Mouse (Mus musculus) 3T3-L1 (cell line): ENCODE measurements at regions not wholly inside any gene's neighbourhood (a gene's known extent, or its start where the extent isn't known, plus 50 kb on each side); places are given as distances from the start of the nearest gene placed in this dataset.
A peak's percentile ranks its signal among the peaks of the same experiment; 100 is the strongest.

Experiments used
- DNase-seq: peaks from one replicate; pipeline ENCODE4 v3.0.0-alpha.2; 2015; ENCODE audit warnings: low read depth, low spot score

DNA sequence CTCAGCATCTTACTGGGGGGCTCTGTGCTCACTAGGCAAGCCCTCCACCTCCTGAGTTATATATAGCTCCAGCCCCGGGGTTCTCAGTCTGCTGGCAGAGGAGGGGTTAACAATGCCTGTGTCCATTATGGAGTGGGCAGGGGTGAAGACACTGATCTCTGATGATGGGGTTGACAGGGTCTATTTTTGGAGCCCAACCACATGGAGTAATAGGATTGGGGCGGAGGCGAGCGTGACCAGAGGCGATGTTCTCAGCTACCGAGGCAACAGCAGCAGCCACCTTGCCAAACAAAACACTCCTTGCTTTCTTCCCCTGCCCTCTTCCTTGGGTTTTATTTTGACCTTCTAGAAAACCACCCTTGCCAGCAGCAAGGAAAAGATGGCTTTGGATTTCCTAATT is 141.1 kb upstream of the Gli2 start:
- DNase-seq, result peak; percentile 58

DNA sequence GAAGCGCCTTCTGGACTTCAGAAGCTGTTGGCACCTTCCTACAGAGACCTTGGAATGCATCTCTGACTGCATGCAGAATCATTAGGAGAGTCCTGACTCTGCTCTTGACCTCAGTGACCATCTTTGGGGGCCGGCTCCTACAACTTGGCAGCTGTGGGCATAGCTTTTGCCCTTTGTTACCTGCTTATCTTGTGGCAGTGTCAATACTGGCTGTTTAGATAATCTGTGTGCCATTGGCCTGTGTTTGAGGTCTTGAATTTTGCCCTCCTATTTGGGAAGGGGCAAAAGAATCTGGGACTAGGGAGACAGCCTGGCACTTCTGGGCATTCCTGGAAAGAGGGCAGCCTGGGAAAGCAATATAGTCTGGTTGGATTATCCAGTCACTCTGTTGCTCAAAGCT is 137.8 kb upstream of the Gli2 start:
- DNase-seq, result no peak

DNA sequence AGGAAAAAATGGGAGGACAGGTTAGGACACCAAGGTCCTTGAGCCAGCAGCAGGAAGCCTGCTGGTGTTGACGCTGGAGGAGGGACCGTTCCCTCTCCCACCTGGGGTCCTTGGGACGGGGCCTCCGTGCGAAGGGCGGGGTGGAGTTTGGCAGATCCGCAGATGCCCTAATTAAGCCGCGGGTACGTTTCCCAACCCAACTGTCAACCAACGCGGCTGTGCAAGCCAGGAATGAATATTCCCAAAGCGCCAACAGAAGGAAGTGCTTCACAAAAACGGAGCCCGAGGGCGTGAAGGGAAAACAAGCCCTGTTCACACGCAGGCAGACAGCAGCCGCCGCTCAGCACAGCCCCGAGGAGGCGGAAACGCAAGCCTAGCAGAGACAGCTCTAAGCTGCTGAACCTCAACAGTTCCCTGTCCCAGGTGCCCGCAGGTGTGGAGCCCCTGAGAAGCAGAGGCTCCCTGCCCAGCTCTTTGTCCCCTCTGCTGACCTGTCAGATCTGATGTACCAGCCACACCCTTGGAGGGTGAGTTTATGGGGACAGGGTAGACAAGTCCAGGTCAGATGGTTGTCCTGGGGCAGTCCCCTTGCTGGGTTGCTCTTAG is 136.1 kb upstream of the Gli2 start:
- no peak for DNase-seq

DNA sequence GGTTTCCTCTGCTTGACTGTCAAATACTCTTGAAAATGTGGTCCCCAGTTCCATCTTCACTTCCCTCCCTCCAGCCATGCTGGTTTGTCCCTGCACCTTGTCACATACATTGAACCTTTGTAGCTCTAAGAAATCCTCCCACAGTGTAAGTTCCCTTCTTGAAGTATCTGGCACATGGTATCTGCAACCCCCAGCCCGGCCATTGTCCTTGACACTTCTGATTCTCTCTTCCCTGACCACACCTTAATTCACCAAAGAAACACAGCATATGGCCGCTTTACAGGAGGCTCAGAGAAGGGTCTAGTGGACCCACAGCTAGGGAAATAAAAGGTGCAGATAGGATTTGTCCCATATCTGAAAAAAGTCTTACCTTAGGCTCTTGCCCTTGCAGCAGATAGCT is 133.9 kb upstream of the Gli2 start:
- DNase-seq, result no peak

DNA sequence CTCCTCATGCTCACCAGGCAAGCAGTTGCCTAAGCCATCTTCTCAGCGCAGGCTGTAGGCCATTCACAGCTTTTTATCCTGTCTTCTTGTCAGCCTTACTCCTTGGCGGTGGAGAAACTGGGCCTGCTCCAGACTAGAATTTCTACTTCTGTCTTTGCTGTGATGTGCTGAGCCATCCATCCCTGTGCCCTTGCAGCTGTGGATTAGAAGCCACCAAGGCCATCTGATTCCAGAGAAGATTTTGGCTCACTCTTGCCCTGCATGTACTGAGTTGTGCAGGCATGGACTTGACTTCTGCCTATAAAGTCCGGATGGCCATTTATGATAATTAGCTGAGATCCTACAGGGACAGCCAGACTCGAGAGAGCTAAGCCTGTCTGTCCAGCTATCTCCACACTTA is 133.4 kb upstream of the Gli2 start:
- no peak for DNase-seq

DNA sequence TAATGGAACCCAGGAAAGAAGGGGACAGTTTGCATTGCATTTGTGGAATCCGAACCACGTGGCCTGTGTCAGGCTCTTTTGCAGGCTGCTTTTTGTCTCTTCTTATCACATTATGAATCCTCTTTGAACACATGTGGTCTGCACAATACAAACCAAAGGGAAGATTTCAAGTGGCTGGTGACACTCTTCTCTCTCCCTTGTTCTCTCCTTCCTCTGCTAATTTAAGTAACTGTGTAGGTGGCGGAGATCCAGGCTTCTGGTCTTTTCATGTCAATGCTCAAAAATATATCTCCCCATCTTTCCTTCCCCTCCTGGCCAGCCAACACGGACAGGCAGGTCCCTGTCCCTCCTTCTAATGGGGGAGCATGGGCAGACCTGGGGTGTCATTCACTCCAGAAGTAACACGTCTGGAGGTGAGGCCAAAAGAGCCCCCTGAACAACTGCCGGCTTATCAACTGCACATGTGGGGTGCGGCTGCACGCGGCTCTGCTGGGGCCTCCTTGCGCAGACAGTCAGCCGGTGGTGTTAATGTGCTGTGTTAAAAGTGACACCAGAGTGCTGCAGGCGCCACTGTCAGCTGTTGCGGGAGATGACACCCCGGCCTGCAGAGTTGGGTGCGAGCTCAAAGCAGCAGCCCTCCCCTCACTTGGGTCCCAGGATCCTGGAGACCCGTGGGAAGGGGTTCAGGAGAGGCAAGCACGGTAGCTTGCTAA is 130.3 kb upstream of the Gli2 start:
- no peak for DNase-seq

DNA sequence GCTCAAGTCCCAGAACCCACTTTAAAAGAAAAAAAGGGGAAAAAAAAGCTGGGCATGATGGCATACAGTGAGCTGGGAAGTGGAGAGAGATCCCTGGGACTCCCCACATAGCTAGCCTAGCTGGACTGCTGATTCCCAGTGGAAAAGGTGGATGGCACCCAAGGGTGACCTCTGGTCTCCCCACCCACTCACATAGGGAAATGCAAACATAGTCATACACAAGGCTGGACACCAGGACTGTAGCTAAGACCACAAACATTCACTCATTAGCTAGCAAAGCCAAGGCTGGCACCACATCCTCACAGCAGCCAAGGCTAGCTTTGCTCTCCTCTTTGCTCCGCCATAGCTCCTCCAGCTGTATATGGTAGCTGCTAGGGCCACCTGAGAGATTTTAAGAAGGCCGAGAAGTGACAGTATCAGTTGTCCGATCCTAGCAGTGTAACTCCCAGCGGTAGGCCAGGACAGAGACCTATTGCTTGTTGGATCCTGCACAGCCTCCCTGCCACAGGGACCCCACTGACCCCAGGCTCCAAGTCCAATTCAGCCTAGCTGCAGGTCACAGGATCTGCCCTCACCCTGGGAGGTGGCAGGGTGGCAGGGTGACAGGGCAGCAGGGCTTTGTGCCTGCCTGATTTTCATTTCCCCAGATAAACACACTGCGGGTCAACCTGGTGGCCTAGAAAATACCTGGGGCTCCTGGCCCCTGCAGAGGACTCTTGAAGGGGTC is 119.8 kb upstream of the Gli2 start:
- DNase-seq, result no peak

DNA sequence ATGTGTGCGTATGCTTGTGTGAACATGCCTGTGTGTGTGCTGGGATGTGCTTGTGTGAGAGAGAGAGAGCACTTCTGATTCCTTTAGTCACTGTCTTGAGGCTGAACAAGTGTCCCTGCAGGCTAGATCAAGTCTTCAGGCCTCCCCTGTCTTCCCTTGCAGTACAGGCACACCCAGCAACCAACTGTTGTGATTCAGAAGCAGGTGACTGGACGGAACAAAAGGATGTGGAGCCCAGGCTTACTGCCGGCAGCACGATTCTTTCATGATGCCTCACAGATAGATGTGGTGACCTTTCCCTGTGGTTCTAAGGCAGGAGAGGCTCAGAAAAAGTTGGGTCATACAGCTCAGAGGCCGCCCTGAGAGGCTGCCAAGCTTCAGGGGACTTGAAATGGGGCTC is 114.0 kb upstream of the Gli2 start:
- peak; percentile 28 for DNase-seq

DNA sequence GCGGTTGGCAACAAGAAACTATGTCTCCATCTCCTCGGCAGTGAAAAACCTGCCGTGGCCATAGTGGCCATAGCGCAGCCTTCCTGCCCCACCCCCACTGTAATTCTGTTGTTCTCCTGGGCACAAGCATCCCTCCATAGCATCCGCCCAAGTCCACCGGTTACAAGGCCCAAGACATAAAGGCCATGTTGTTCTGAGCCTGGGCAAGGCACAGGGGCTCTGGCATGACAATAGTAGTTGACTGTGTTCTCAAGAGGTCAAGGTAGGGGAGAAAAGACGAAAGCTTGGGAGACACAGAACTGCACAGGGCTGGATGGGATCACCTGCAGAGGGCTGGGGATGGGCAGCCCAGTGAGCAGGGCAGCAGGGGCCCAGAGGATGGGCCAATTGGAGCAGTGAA is 112.9 kb upstream of the Gli2 start:
- no peak for DNase-seq

DNA sequence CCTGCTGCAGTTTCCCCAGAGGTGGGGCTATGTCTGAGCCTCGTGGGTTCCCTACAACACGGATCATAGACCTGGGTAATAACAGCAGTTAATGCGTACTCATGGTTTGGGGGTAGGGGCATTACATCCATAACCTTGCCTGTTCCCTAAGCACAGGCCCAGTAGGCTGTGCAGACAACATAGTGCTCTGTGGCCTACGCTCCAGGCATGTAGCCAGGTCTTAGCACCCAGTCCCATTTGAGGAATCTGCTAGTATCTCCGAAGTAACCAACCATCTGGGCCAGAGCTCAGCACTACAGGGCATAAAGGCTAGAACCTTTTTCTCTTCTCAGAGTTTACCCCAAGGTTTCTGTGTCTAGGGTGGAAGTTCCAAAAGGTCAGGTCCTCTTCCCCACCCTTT is 111.4 kb upstream of the Gli2 start:
- DNase-seq, result no peak

DNA sequence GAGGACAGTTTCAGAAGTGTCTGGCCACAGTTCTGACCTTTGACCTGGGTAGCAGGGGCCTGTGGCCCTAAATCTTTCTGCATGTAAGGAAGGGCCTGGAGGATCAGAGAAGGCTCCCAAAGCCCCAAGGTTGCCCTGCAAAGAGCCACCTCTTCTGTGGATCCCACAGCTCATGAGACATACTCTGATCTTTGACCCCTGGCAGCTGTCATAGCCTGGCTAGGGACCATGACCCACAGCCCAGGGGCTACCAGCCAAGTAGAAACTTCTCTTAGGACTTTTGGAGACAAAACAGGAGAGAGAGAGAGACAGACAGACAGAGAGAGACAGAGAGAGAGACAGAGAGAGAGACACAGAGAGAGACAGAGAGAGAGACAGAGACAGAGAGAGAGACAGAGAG is 110.4 kb upstream of the Gli2 start:
- no peak for DNase-seq

DNA sequence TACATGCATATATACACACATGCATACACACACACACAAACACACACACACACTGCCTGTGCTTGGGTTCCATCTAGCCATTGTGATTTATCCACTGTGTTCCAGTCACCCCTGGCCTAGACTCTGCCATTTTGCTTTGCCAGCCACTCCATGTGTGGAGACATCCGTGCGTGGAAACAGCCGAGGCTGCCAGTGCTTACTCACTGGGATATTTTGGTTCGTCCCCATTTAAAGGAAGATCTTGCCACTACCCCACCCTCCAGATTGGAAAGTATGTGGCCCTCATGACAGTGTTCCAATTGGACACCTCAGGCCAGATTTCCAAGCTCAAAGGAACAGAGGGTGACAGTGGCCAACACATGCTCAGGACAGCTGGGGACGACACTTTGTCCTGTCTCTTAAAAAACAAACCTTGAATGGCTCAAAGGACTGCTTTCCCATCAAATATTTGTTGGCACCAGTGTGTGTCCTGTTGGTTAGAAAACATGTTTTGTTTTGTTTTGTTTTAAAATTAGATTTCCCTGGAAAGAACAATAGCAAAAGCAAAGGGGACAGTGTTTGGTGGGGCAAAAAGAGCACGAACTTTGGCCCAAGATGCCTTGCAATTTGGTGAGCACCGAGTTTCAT is 109.8 kb upstream of the Gli2 start:
- DNase-seq, result no peak

DNA sequence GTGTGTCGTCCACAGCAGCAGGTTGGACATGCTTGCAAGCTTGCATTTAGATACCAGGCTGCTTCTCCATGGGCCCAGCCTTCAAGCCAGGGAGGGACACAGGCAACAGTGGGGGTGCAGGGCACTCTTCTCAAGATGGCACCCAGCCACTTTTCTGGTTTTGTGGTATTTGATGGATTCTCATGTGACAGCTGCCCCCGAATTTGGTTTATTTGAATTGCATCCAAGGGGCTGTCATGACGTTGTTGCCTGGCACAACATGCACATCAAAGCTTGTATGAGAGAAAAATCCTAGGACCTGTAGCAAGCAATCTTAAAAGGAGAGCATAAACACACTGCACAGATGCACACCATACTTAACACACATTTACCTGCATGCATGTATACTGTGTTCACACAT is 108.3 kb upstream of the Gli2 start:
- DNase-seq, result peak; percentile 25

DNA sequence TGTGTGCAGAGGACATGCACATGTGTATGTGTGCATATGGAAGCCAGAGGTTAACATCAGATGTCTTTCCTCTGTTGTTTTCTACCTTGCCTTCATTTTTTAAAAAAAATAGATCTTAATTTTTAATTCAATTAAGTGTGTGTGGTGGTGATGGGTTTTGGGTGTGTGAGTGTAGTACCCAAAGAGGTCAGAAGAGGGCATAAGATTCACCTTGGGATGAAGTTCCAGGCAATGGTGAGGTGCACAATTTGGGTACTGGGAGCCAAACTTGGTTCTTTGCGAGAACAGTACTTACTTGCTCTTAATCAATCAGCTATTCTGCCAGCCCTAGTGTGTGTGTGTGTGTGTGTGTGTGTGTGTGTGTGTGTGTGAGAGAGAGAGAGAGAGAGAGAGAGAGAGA is 106.9 kb upstream of the Gli2 start:
- no peak for DNase-seq

DNA sequence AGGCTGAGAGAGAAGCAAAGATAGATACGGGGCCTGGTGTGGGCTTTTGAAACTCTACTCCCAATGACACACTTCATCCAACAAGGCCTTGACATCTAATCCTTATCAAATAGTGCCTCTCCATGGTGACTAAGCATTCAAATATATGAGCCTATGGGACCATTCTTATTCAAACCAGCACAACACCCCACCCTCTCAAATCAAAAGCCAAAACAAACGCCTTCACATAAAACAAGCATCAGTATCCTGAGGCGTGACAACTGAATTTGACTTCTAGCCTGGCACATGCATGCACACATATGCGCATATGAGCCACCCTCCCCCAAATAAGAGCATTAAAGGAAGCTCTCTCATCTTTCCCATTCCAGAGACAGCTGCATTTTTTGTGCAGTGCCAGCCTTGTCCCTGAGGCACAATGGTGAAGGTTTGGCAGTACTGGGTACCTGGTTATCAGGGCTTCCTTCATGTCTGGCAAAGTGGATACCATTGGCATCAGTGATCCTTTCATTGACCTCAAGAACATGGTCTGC is 103.8 kb upstream of the Gli2 start:
- DNase-seq, result no peak

DNA sequence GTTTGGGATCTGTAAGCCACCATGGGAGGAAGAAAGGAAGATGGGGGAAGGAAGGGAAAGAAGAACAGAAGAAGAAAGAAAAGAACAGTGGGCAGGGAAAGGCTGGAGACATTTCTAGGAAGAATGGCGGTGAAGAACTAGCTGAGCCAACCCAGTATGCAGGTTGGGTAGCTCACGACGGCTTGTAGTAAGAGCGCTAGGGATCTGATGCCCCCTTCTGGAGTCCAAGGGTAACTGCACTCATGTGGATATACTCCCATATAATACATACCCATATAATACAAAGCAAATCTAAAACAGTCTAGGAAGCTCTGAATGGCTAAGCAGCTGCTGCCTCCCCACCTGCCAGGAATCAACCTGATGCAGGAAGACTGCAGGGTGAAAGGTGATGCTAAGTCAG is 100.2 kb upstream of the Gli2 start:
- peak; percentile 36 for DNase-seq

DNA sequence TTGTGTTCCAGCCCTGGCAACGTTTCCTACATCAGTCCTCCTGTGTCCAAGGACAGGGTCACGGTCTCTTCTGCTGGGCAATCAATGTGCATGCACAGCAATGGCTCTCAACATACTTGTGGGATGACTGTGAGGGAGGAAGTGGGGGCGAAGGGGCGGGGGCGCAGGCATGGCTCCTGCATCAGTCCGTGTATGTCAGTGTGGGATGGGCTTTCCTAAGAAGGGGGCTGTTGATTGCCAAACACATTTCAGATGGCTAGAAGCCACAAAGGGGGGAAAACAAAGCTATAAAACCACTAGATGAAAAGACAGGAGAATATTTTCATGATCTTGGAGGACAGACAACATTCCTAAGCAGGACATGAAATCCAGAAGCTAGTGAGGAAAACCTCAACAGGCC is 99.4 kb upstream of the Gli2 start:
- peak; percentile 82 for DNase-seq

DNA sequence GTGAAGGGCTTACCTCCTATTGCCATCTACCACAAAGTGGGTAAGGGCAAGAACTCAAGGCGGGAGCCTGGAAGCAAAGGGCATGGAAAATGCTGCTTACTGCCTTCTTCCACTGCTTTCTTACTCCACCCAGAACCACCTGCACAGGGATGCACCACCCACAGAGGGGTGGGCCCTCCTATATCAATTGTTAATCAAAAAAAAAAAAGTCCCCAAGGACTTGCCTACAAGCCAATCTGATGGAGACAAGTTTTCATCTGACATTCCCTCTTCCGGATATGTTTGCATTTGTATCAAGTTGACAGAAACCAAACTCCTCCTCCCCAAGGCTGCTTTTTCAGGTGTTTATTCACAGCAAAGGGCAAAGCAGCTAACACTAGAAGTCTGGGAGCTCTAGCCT is 94.1 kb upstream of the Gli2 start:
- no peak for DNase-seq

DNA sequence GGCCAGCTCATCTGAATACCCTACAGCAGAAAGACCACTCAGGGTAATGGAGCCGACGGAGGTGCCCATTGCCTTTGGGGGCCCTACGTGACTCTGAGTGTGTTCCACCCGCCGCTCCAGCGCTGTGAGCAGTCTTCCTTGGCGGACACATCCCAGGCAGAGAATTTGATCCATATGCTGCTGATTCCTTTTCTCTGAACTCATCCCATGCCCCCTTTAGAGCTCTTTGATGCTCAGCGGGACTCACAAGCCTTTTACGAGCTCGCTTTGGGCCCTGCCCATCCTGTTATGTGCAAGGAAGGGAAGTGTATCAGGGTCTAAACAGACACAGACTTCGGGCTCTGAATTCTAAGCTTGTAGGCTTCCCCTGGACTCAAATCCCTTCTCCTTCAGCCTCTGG is 90.4 kb upstream of the Gli2 start:
- DNase-seq, result no peak

DNA sequence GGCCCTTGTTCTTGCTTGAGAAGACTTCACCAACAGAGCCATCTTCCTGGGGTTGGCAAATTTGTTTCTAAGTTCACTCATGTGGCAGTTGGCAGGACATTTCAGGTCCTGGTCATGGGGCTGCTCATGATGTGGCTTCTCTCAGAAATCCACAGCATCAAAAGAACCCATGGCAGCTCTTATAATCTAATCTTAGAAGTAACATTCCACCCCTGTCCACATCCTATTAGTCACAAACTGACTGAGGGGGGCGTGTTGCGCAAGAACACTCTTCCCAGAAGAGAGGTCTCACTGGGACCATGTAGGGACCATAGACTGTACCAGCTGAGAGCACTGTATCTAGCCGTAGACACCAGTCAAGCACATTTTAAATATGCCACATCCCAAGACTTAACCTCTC is 75.6 kb upstream of the Gli2 start:
- peak; percentile 60 for DNase-seq

DNA sequence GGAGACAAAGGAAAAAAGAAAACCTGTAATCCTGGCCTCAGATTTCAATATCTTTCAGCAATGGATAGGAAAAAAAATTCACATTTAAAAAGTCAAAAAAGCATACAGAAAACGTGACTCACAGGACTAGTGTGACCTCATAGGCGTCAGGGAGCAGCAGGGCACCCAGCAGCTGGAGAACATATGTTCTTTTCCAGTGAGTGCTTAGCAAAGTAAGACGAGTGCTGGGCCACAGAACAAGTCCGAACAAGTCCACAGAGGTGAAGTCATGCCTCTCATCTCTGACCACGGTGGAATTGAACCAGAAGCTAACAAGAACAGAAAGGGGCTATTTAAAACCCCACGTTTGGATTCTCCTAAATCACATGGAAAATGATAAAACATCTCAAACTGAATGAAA is 72.1 kb upstream of the Gli2 start:
- peak; percentile 95 for DNase-seq

DNA sequence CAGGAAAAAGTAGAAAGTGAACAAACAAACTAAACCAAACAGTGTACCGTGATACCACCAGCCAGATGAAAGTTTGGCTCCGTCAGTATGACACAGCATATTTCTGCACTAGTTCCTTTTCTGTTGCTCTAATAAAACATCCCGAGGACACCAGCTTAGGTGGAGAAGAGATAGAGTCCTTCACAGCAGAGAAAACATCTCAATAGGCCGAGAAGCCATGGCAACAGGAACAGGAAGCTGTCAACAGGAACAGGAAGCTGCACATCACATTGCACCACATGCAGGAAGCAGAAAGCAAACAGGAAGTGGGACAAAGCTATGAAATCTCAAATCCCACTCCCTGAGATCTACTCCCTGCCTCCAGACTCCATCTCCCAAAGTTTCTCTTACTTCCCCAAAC is 71.4 kb upstream of the Gli2 start:
- peak; percentile 70 for DNase-seq
